Mouse (Mus musculus): ENCODE data around the gene Igsf8.

DNA sequence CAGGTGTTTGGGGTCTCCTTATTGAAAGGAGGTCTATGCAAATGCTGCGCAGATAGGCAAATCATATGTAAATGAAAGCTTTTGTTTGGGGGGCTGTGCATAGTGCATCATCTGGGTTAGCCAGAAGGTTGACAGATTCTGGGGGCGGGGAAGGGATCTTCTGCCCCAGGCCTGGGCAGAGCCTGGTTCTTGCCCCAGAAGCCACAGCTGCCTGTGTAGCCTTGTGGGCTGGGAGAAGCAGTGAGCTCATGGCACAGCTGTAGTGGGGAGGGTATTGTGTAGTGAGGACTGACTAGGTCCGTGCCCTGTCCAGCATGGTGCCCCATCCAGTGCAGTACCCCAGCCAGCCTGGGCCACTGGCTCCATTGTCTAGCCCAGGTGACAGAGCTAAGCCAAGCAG, 53.5 kb downstream of the Igsf8 start:
- TF ChIP-seq CTCF (IDR thresholded peaks at IDR 0.05) = no peak
- no peak for TF ChIP-seq EP300 (IDR thresholded peaks at IDR 0.05; ENCODE audit: insufficient read depth, low read depth, low read length)
- TF ChIP-seq POLR2A (IDR thresholded peaks at IDR 0.05; ENCODE audit: insufficient read depth, low read depth, low read length) = no peak
